Mouse (Mus musculus): ENCODE results near the gene Inka2.

- TF ChIP-seq POLR2A (IDR thresholded peaks at IDR 0.05; ENCODE audit: control insufficient read depth, low read depth, low read length) (no peak), CTCF (IDR thresholded peaks at IDR 0.05; ENCODE audit: control insufficient read depth, insufficient read depth, insufficient replicate concordance, low read depth, low read length) (no peak)
Observed at GRCm38 (mm10) chr3:105717856-105718555, 13.6 kb downstream of the Inka2 start.

Measured in testis, adult 2 months (tissue).